Mouse (Mus musculus): ENCODE measurements at regions not wholly inside any gene's neighbourhood (a gene's known extent, or its start where the extent isn't known, plus 50 kb on each side); places are given as distances from the start of the nearest gene placed in this dataset.

DNA sequence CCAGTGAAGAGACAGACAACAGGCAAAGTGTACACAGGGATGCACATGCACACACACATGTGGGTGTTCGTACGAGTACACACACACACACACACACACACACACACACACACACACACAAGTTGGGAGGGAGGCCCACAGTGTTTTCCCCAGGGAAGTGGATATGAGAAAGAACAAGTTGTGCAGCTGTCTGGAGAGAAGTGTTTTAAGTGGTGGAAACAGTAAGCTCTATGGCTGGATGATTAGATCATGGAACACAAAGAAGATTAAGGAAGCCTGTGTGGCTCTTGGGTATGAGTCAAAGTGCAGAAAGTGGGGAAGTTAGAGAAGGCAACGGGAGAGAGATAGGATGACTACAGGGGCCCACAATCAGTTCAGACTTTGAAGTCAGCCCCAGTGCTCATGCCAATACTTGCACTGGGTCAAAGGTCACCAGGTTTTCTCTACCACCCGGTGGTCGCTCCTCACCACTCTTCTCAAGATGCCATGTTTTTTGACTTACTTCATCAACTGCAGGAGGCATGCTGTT, 85.1 kb upstream of the Bmper start:
- WGBS: 74% methylated on average over 5 of the region's 5 CpGs
- no peak for DNase-seq (ENCODE audit: low spot score)

DNA sequence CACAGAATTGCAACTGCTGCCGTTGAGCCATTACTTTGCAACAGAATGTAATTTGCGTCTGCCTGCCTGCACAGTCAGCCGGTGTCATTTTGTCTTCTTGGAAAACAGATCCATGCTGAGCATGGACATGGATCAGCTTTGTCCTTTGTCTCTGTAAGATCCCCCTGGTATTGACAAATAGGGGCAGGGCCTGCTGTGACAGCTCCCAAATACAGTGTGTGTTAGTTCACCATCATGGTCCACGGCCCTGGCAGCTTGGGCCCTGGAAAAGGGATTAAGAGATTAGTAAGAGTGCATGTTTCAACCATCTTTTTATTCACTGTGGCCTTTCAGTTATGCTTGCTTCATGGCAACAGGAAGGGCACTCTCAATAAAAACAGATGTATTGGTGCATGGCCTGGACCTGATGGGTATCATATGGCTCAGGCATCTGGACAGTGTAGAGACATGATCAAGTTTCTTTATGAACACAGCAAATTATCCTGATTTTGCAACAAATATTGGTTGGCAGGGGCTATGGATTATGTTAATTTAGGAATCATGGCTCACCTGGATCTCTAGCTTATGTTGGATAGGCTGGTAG, 83.2 kb upstream of the Bmper start:
- Histone ChIP-seq H3K9ac (ENCODE audit: low read length) (no peak overlapping the region), H3K36me3 (ENCODE audit: control insufficient read depth, insufficient read depth, low read length) (no peaks in the 10 kb centered on the region), H3K4me3 (ENCODE audit: low read depth, low read length) (no peak overlapping the region), H3K27me3 (ENCODE audit: control insufficient read depth, insufficient read depth, low read length) (no peaks in the 10 kb centered on the region), H3K4me1 (ENCODE audit: control insufficient read depth, insufficient read depth, low read length) (no peaks in the 10 kb centered on the region), H3K9me3 (ENCODE audit: control insufficient read depth, low read length) (no peaks in the 10 kb centered on the region), H3K4me2 (ENCODE audit: low read depth) (no peak overlapping the region), H3K27ac (ENCODE audit: low read depth, low read length) (no peak overlapping the region)
- ATAC-seq (ENCODE audit: insufficient read depth, low FRiP score, low TSS enrichment): no peak
- DNase-seq (ENCODE audit: low spot score): no peak
- WGBS: 59% methylated on average over 4 of the region's 4 CpGs

More for the DNA sequence above, 85.1 kb upstream of the Bmper start:
- no peaks in the 10 kb centered on the region for H3K27me3 ChIP-seq (ENCODE audit: control insufficient read depth, insufficient read depth, low read length)
- ATAC-seq (ENCODE audit: insufficient read depth, low FRiP score, low TSS enrichment): no peak
- H3K4me3 ChIP-seq (ENCODE audit: low read depth, low read length): no peak overlapping the region
- H3K4me1 ChIP-seq (ENCODE audit: control insufficient read depth, insufficient read depth, low read length): no peaks in the 10 kb centered on the region
- no peaks in the 10 kb centered on the region for H3K36me3 ChIP-seq (ENCODE audit: control insufficient read depth, insufficient read depth, low read length)
- no peaks in the 10 kb centered on the region for H3K9me3 ChIP-seq (ENCODE audit: control insufficient read depth, low read length)
- no peak overlapping the region for H3K27ac ChIP-seq (ENCODE audit: low read depth, low read length)
- no peak overlapping the region for H3K4me2 ChIP-seq (ENCODE audit: low read depth)
- H3K9ac ChIP-seq (ENCODE audit: low read length): no peak overlapping the region

DNA sequence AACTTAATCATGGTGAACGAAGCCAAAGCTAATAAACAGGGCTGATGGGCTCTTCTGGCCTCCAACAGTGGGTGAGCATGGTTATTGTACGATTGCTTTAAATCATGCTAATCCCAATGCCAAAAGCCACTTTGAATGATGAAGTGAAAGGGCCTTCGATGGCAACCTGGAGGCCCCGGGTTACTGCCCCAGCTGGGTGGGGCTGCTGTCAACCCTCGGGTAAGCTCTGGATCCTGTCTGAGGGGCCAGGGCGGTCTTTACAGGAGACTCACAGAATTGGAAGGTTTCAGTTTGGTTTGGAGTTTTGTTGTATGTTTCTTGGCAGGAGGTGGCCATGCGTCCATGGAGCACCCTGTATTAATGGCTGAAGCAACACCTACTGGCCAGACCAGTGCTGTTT, 78.6 kb upstream of the Bmper start:
- no peaks in the 10 kb centered on the region for H3K36me3 ChIP-seq (ENCODE audit: control insufficient read depth, insufficient read depth, low read length)
- no peak overlapping the region for H3K27ac ChIP-seq (ENCODE audit: low read depth, low read length)
- H3K4me3 ChIP-seq (ENCODE audit: low read depth, low read length): no peak overlapping the region
- ATAC-seq (ENCODE audit: insufficient read depth, low FRiP score, low TSS enrichment) (no peak), DNase-seq (ENCODE audit: low spot score) (no peak)
- no peak overlapping the region for H3K9ac ChIP-seq (ENCODE audit: low read length)
- H3K4me1 ChIP-seq (ENCODE audit: control insufficient read depth, insufficient read depth, low read length): no peaks in the 10 kb centered on the region
- H3K4me2 ChIP-seq (ENCODE audit: low read depth): no peak overlapping the region
- H3K9me3 ChIP-seq (ENCODE audit: control insufficient read depth, low read length): no peaks in the 10 kb centered on the region
- WGBS: 88% methylated on average over 7 of the region's 7 CpGs
- no peaks in the 10 kb centered on the region for H3K27me3 ChIP-seq (ENCODE audit: control insufficient read depth, insufficient read depth, low read length)

DNA sequence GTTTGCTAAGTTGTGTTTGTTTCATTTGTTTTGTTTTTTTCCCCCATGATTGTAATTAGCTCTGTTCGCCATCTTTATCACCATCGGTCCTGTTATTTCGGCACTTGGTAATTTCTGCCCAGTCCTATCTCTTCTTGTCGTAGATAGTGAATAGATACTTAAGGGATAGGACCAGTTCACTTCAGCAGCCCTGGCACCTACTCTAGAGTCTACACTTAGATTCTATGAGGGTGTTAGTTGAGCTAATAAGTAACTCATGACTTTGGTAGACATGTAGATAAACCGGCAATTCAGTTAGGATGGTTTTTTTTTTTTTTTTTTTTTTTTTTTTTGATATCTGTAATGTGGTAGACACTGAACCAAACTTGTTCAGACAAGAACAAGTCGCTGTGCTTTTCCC, 72.5 kb upstream of the Bmper start:
- no peak for DNase-seq (ENCODE audit: low spot score)
- H3K4me2 ChIP-seq (ENCODE audit: low read depth): no peak overlapping the region
- WGBS: 92% methylated on average over 6 of the region's 6 CpGs
- no peak overlapping the region for H3K9ac ChIP-seq (ENCODE audit: low read length)
- H3K27me3 ChIP-seq (ENCODE audit: control insufficient read depth, insufficient read depth, low read length): no peaks in the 10 kb centered on the region
- H3K9me3 ChIP-seq (ENCODE audit: control insufficient read depth, low read length): no peaks in the 10 kb centered on the region
- no peaks in the 10 kb centered on the region for H3K4me1 ChIP-seq (ENCODE audit: control insufficient read depth, insufficient read depth, low read length)
- H3K36me3 ChIP-seq (ENCODE audit: control insufficient read depth, insufficient read depth, low read length): no peaks in the 10 kb centered on the region
- H3K4me3 ChIP-seq (ENCODE audit: low read depth, low read length): no peak overlapping the region
- no peak for ATAC-seq (ENCODE audit: insufficient read depth, low FRiP score, low TSS enrichment)
- H3K27ac ChIP-seq (ENCODE audit: low read depth, low read length): no peak overlapping the region

DNA sequence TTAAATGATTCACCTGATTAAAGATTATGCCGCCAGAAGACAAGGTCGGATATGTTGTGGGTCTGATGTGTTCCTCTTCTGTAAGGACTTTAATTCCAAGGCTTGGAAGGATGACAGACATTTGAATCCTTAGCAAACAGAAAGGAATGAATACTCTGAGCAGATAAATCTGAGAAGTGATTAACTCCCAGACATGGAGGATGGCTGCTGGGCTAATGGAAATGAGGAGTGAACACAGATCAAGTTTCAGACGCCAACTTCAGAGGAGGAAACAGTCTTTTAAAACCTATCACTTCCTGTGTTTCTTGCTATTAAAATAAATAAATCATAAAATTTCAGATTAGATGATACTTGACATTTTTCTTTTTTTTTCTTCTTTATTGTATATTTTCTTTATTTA, 72.0 kb upstream of the Bmper start:
- Histone ChIP-seq H3K36me3 (ENCODE audit: control insufficient read depth, insufficient read depth, low read length) (no peaks in the 10 kb centered on the region), H3K4me3 (ENCODE audit: low read depth, low read length) (no peak overlapping the region), H3K4me1 (ENCODE audit: control insufficient read depth, insufficient read depth, low read length) (no peaks in the 10 kb centered on the region), H3K9ac (ENCODE audit: low read length) (no peak overlapping the region), H3K27ac (ENCODE audit: low read depth, low read length) (no peak overlapping the region), H3K9me3 (ENCODE audit: control insufficient read depth, low read length) (no peaks in the 10 kb centered on the region), H3K4me2 (ENCODE audit: low read depth) (no peak overlapping the region), H3K27me3 (ENCODE audit: control insufficient read depth, insufficient read depth, low read length) (no peaks in the 10 kb centered on the region)
- DNase-seq (ENCODE audit: low spot score): no peak
- 68% methylated on average over 3 of the region's 3 CpGs for WGBS
- ATAC-seq (ENCODE audit: insufficient read depth, low FRiP score, low TSS enrichment): no peak

DNA sequence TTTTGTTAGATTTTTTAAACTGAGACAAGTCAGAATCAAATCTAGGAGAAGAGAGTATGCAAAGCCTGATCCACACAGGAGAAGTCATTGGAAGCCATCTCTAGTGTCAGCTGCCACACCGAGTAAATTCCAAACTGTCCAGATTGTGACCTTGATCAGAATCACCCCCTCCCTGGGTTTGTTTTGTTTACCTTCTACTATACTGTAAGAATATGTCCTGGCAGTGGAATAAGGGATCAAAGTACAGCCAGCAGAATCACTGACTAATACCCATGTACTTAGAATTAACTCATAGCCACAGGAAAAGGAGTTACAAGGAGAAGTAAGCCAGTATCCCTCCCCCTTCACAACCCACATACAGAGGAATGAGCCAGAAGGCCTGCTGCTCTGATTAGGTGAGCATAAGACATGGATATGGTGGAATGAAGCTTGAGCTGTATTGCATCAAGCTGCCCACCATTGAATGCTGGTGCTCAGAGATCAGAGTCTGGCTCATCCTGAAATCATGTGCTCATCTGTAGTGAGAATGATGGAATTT, 70.9 kb upstream of the Bmper start:
- H3K27ac ChIP-seq (ENCODE audit: low read depth, low read length): no peak overlapping the region
- no peaks in the 10 kb centered on the region for H3K27me3 ChIP-seq (ENCODE audit: control insufficient read depth, insufficient read depth, low read length)
- H3K9me3 ChIP-seq (ENCODE audit: control insufficient read depth, low read length): no peaks in the 10 kb centered on the region
- H3K36me3 ChIP-seq (ENCODE audit: control insufficient read depth, insufficient read depth, low read length): no peaks in the 10 kb centered on the region
- no peak overlapping the region for H3K9ac ChIP-seq (ENCODE audit: low read length)
- no peak overlapping the region for H3K4me3 ChIP-seq (ENCODE audit: low read depth, low read length)
- DNase-seq (ENCODE audit: low spot score) (no peak), ATAC-seq (ENCODE audit: insufficient read depth, low FRiP score, low TSS enrichment) (no peak)
- H3K4me1 ChIP-seq (ENCODE audit: control insufficient read depth, insufficient read depth, low read length): no peaks in the 10 kb centered on the region
- H3K4me2 ChIP-seq (ENCODE audit: low read depth): no peak overlapping the region
- 82% methylated on average over 1 of the region's 1 CpGs for WGBS

DNA sequence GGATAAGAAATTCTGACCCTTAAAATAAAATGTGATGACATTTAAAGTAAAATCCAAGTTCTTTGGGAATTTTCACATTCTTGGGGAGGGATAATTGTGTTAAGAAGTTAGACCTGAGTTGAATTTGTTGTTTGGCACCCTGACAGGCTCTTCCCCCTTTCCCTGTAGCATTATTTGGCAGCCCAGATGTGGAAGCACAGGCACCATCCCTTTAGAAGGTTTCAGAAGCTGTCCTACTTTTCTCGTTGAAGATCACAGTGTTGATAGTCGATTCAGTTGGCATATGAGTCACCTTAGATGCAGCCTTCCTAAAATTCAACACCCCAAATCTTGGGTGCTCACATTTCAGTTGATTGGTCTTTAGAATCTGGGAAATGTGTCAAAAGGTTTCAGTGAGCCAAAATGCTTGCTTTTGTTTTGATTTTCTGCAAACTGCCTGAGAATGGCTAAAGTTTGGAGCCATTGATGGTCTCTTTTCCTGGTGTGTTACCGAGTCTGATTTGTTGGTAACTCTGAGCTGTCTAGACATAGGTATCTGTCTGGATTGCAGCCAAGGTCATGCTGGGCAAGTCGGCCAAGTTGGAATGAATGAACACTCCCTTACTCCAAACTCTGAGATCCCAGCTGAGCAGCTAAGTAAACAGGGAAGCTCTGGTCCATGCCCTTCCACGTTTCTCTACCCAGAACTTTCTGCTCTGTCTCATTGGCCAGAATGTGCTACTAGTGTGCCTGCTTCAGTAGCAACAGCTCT, 65.9 kb upstream of the Bmper start:
- Histone ChIP-seq H3K9ac (ENCODE audit: low read length) (no peak overlapping the region), H3K27me3 (ENCODE audit: control insufficient read depth, insufficient read depth, low read length) (no peaks in the 10 kb centered on the region), H3K4me2 (ENCODE audit: low read depth) (no peak overlapping the region), H3K27ac (ENCODE audit: low read depth, low read length) (no peak overlapping the region), H3K36me3 (ENCODE audit: control insufficient read depth, insufficient read depth, low read length) (no peaks in the 10 kb centered on the region), H3K4me3 (ENCODE audit: low read depth, low read length) (no peak overlapping the region), H3K9me3 (ENCODE audit: control insufficient read depth, low read length) (no peaks in the 10 kb centered on the region), H3K4me1 (ENCODE audit: control insufficient read depth, insufficient read depth, low read length) (no peaks in the 10 kb centered on the region)
- WGBS: 73% methylated on average over 5 of the region's 5 CpGs
- no peak for ATAC-seq (ENCODE audit: insufficient read depth, low FRiP score, low TSS enrichment)
- no peak for DNase-seq (ENCODE audit: low spot score)

DNA sequence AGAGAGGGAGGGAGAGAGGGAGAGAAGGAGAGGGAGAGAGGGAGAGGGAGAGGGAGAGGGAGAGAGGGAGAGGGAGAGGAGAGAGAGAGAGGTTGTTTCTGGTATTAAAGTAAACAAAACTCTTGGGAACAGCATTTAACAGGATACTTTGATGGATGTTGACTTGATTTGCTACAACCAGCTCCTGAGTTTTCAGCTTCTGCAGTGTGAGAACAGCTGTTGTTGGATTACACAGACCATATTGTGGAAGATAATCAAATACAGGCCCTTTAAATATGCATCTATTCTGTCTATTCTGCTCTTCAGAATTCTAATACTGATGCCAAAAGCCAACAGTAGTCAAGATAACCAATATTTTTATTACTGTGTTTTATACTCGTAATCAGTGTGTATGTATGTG, 64.4 kb upstream of the Bmper start:
- Histone ChIP-seq H3K4me3 (ENCODE audit: low read depth, low read length) (no peak overlapping the region), H3K36me3 (ENCODE audit: control insufficient read depth, insufficient read depth, low read length) (no peaks in the 10 kb centered on the region), H3K4me1 (ENCODE audit: control insufficient read depth, insufficient read depth, low read length) (no peaks in the 10 kb centered on the region), H3K27ac (ENCODE audit: low read depth, low read length) (no peak overlapping the region), H3K9me3 (ENCODE audit: control insufficient read depth, low read length) (no peaks in the 10 kb centered on the region), H3K4me2 (ENCODE audit: low read depth) (no peak overlapping the region), H3K27me3 (ENCODE audit: control insufficient read depth, insufficient read depth, low read length) (no peaks in the 10 kb centered on the region), H3K9ac (ENCODE audit: low read length) (no peak overlapping the region)
- DNase-seq (ENCODE audit: low spot score) (no peak), ATAC-seq (ENCODE audit: insufficient read depth, low FRiP score, low TSS enrichment) (no peak)
- 88% methylated on average over 1 of the region's 1 CpGs for WGBS

DNA sequence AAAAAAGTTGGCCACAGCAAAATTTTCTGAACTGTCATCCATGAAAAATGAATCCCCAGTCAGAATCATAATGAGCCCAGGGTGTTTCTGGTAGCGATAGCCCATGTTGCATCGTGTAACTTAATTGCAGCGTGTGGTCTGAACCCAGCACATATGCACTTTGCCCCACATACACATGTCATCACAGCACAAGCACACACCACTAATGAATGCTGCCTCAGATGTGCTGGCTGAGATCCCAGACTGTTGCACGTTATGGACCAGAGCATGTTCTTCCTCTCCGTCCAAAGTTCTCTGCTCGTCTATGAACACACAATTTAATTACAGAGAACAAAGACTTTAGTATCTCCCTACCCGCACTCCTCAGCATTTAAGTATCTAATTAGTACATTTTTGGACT, 61.5 kb upstream of the Bmper start:
- no peak overlapping the region for H3K9ac ChIP-seq (ENCODE audit: low read length)
- no peaks in the 10 kb centered on the region for H3K9me3 ChIP-seq (ENCODE audit: control insufficient read depth, low read length)
- H3K4me1 ChIP-seq (ENCODE audit: control insufficient read depth, insufficient read depth, low read length): no peaks in the 10 kb centered on the region
- H3K36me3 ChIP-seq (ENCODE audit: control insufficient read depth, insufficient read depth, low read length): no peaks in the 10 kb centered on the region
- H3K4me2 ChIP-seq (ENCODE audit: low read depth): no peak overlapping the region
- ATAC-seq (ENCODE audit: insufficient read depth, low FRiP score, low TSS enrichment) (no peak), DNase-seq (ENCODE audit: low spot score) (no peak)
- WGBS: 91% methylated on average over 7 of the region's 7 CpGs
- no peak overlapping the region for H3K27ac ChIP-seq (ENCODE audit: low read depth, low read length)
- no peaks in the 10 kb centered on the region for H3K27me3 ChIP-seq (ENCODE audit: control insufficient read depth, insufficient read depth, low read length)
- H3K4me3 ChIP-seq (ENCODE audit: low read depth, low read length): no peak overlapping the region

All from neural tube, embryonic 11.5 days (tissue).